11 mouse cellular contexts compared by ENCODE assay signal in the genomic region with DNA sequence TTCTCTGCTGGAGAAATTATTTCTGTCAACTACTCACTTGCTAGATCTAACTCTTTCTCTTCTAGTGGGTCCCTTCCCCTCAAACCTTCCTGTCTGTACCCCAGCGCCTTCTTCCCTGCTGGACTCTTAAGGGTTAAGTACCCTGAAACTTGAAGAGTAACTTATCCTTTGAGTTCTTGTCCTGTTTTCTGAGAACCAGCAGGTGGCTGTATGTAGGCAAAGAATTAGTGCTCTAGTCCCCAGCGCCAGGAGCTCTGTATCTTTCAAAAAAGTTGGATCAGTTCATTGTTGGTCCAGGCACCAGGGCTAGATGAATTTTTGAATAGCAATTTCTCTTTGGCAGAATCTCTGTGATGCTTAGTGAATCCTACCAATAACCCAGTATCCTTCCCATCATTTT. TPM values are rescaled to one million over a fixed set of nuclear protein-coding genes. Genes with fewer than 3 reads are reported as not detected.
DNase-seq lines count a peak whose midpoint lies in the region; ATAC-seq and TF ChIP-seq lines count a peak whose summit lies in the region.
"Had no signal": no experiment of that assay in that cellular context is flagged by ENCODE, and none has a peak within 500 bp of the region (broad histone marks: within the 10 kb centered on the region; RNA-seq: fewer than 3 reads in every experiment).

No protein-coding gene starts in this region.

- no peaks in the 10 kb centered on the region for H3K27me3 ChIP-seq in hindbrain, embryonic 14.5 days (ENCODE audit: control insufficient read depth, insufficient read depth, low read length)
- no peaks in the 10 kb centered on the region for H3K27me3 ChIP-seq in hindbrain, postnatal 0 days (ENCODE audit: insufficient read depth, low read length)
- H3K27me3 ChIP-seq in lung, embryonic 15.5 days, result no peaks in the 10 kb centered on the region
- no peaks in the 10 kb centered on the region for H3K27me3 ChIP-seq in intestine, embryonic 16.5 days (replicated peaks; ENCODE audit: control insufficient read depth, insufficient read depth, low read length)
- no peaks in the 10 kb centered on the region for H3K27me3 ChIP-seq in neural tube, embryonic 15.5 days (replicated peaks)

- H3K27ac ChIP-seq in hindbrain, embryonic 14.5 days, result no peak overlapping the region
- no peak overlapping the region for H3K27ac ChIP-seq in hindbrain, postnatal 0 days
- H3K27ac ChIP-seq in lung, embryonic 15.5 days, result peak overlapping the region; percentile 63
- H3K27ac ChIP-seq in intestine, embryonic 16.5 days (ENCODE audit: low read length), result no peak overlapping the region
- no peak overlapping the region for H3K27ac ChIP-seq in neural tube, embryonic 15.5 days (replicated peaks)

- no peak for TF ChIP-seq CTCF in hindbrain, postnatal 0 days (IDR thresholded peaks at IDR 0.05; ENCODE audit: low read depth)

- H3K9me3 ChIP-seq in hindbrain, embryonic 14.5 days (ENCODE audit: control insufficient read depth, low read length), result no peaks in the 10 kb centered on the region
- H3K9me3 ChIP-seq in hindbrain, postnatal 0 days (ENCODE audit: low read length), result no peaks in the 10 kb centered on the region
- no peaks in the 10 kb centered on the region for H3K9me3 ChIP-seq in lung, embryonic 15.5 days
- H3K9me3 ChIP-seq in intestine, embryonic 16.5 days (ENCODE audit: control insufficient read depth, low read length), result no peaks in the 10 kb centered on the region
- H3K9me3 ChIP-seq in neural tube, embryonic 15.5 days (replicated peaks), result no peaks in the 10 kb centered on the region

- 31% methylated on average over 2 of the region's 2 CpGs for WGBS in hindbrain, embryonic 14.5 days
- 48% methylated on average over 2 of the region's 2 CpGs for WGBS in hindbrain, postnatal 0 days
- 25% methylated on average over 2 of the region's 2 CpGs for WGBS in lung, embryonic 15.5 days
- WGBS in intestine, embryonic 16.5 days, result 32% methylated on average over 2 of the region's 2 CpGs
- WGBS in neural tube, embryonic 15.5 days, result 43% methylated on average over 2 of the region's 2 CpGs

- peak overlapping the region; percentile 11; the same call in 1 of the 2 replicates for H3K4me3 ChIP-seq in hindbrain, embryonic 14.5 days (replicated peaks; ENCODE audit: low read length)
- H3K4me3 ChIP-seq in hindbrain, postnatal 0 days (ENCODE audit: low read length), result no peak overlapping the region
- H3K4me3 ChIP-seq in lung, embryonic 15.5 days, result peak overlapping the region; percentile 38
- H3K4me3 ChIP-seq in intestine, embryonic 16.5 days (ENCODE audit: low read length), result peak overlapping the region; percentile 24
- H3K4me3 ChIP-seq in neural tube, embryonic 15.5 days (replicated peaks), result 0 out of 2 replicates have a peak overlapping the region, but pooled peaks have one; percentile 6

- no peaks in the 10 kb centered on the region for H3K36me3 ChIP-seq in hindbrain, embryonic 14.5 days (replicated peaks; ENCODE audit: control insufficient read depth, insufficient read depth)
- no peaks in the 10 kb centered on the region for H3K36me3 ChIP-seq in hindbrain, postnatal 0 days (ENCODE audit: insufficient read depth, low read length)
- no peaks in the 10 kb centered on the region for H3K36me3 ChIP-seq in lung, embryonic 15.5 days
- H3K36me3 ChIP-seq in intestine, embryonic 16.5 days (ENCODE audit: control insufficient read depth, insufficient read depth, low read length), result no peaks in the 10 kb centered on the region
- no peaks in the 10 kb centered on the region for H3K36me3 ChIP-seq in neural tube, embryonic 15.5 days

- H3K4me2 ChIP-seq in hindbrain, embryonic 14.5 days (replicated peaks), result no peak overlapping the region
- H3K4me2 ChIP-seq in hindbrain, postnatal 0 days (ENCODE audit: low read depth, low read length), result no peak overlapping the region
- H3K4me2 ChIP-seq in lung, embryonic 15.5 days, result no peak overlapping the region
- no peak overlapping the region for H3K4me2 ChIP-seq in intestine, embryonic 16.5 days (ENCODE audit: low read depth, low read length)
- H3K4me2 ChIP-seq in neural tube, embryonic 15.5 days, result no peak overlapping the region

- no peak for ATAC-seq in hindbrain, embryonic 14.5 days (ENCODE audit: low FRiP score)
- ATAC-seq in hindbrain, postnatal 0 days, result no peak
- ATAC-seq in lung, embryonic 15.5 days (ENCODE audit: borderline replicate concordance, extremely low read depth, low FRiP score, low TSS enrichment), result no peak
- no peak for ATAC-seq in intestine, embryonic 16.5 days
- no peak for ATAC-seq in neural tube, embryonic 15.5 days (ENCODE audit: low FRiP score)
- ATAC-seq: inflammation-experienced regulatory T-cells, adult 6 months had no signal

- DNase-seq in hindbrain, embryonic 14.5 days (ENCODE audit: low spot score), result no peak
- no peak for DNase-seq in hindbrain, postnatal 0 days (ENCODE audit: low spot score)
- no peak for DNase-seq in lung, postnatal 25 days (ENCODE audit: low spot score)
- no peak for DNase-seq in thymus, postnatal 36 days
- DNase-seq: cerebellum, adult 9-10 months; thymus, postnatal 14 days had no signal

- H3K9ac ChIP-seq in hindbrain, embryonic 14.5 days, result no peak overlapping the region
- H3K9ac ChIP-seq in hindbrain, postnatal 0 days (replicated peaks; ENCODE audit: low read length), result no peak overlapping the region
- peak overlapping the region; percentile 27; the same call in 1 of the 2 replicates for H3K9ac ChIP-seq in lung, embryonic 15.5 days
- 0 out of 2 replicates have a peak overlapping the region, but pooled peaks have one; percentile 18 for H3K9ac ChIP-seq in intestine, embryonic 16.5 days (ENCODE audit: low read depth, low read length)
- H3K9ac ChIP-seq in neural tube, embryonic 15.5 days (replicated peaks), result no peak overlapping the region

- no peaks in the 10 kb centered on the region for H3K4me1 ChIP-seq in hindbrain, embryonic 14.5 days (replicated peaks; ENCODE audit: control insufficient read depth, insufficient read depth, low read length)
- H3K4me1 ChIP-seq in hindbrain, postnatal 0 days (ENCODE audit: insufficient read depth, low read length), result no peaks in the 10 kb centered on the region
- H3K4me1 ChIP-seq in lung, embryonic 15.5 days, result no peaks in the 10 kb centered on the region
- H3K4me1 ChIP-seq in intestine, embryonic 16.5 days (ENCODE audit: control insufficient read depth, insufficient read depth, low read length), result 0 out of 2 replicates have a peak, but pooled peaks cover 5% of the 10 kb centered on the region
- H3K4me1 ChIP-seq in neural tube, embryonic 15.5 days, result no peaks in the 10 kb centered on the region

RNA-seq across cellular contexts. Expression of gene Aplnr, which starts 2.1 kb away (rescaled TPM):
- polyA plus RNA-seq in hindbrain, embryonic 14.5 days (2014; fragmentation: Nextera tagmentation; extraction: Ambion mirVana), result 29.2 and 35.2 TPM in 2 replicates
- total RNA-seq in hindbrain, postnatal 0 days (2014; rRNA removed), result 22.2 and 24.2 TPM in 2 replicates
- polyA plus RNA-seq in hindbrain, postnatal 0 days (2015; fragmentation: Nextera tagmentation; extraction: Ambion mirVana), result 21.0 and 22.1 TPM in 2 replicates
- 181 and 184 TPM in 2 replicates for polyA plus RNA-seq in lung, embryonic 15.5 days (2015; fragmentation: Nextera tagmentation; extraction: Ambion mirVana)
- 61.8 and 62.0 TPM in 2 replicates for polyA plus RNA-seq in intestine, embryonic 16.5 days (2015; fragmentation: Nextera tagmentation; extraction: Ambion mirVana)
- polyA plus RNA-seq in neural tube, embryonic 15.5 days (2015; fragmentation: Nextera tagmentation; extraction: Ambion mirVana), result 29.8 and 45.8 TPM in 2 replicates
- total RNA-seq: megakaryocyte-erythroid progenitor cell, adult 5-6 weeks had no signal
- polyA plus RNA-seq: inflammation-experienced regulatory T-cells, adult 6 months had no signal

RNA-seq across cellular contexts. Expression of gene Lrrc55, which starts 58.9 kb away (rescaled TPM):
- polyA plus RNA-seq in hindbrain, embryonic 14.5 days (2014; fragmentation: Nextera tagmentation; extraction: Ambion mirVana), result 9.7 and 13.0 TPM in 2 replicates
- 27.3 and 33.7 TPM in 2 replicates for total RNA-seq in hindbrain, postnatal 0 days (2014; rRNA removed)
- polyA plus RNA-seq in hindbrain, postnatal 0 days (2015; fragmentation: Nextera tagmentation; extraction: Ambion mirVana), result 9.0 and 9.7 TPM in 2 replicates
- polyA plus RNA-seq in lung, embryonic 15.5 days (2015; fragmentation: Nextera tagmentation; extraction: Ambion mirVana), result 0.29 and 0.35 TPM in 2 replicates
- 3.4 and 4.0 TPM in 2 replicates for polyA plus RNA-seq in intestine, embryonic 16.5 days (2015; fragmentation: Nextera tagmentation; extraction: Ambion mirVana)
- 9.5 and 9.6 TPM in 2 replicates for polyA plus RNA-seq in neural tube, embryonic 15.5 days (2015; fragmentation: Nextera tagmentation; extraction: Ambion mirVana)
- total RNA-seq: megakaryocyte-erythroid progenitor cell, adult 5-6 weeks had no signal
- polyA plus RNA-seq: inflammation-experienced regulatory T-cells, adult 6 months had no signal

Comparison
In these comparisons a context has a peak if more than half of its experiments do, and no peak if none do; other contexts are left out.
1. H3K9ac ChIP-seq: peak in lung, embryonic 15.5 days (single experiment) and intestine, embryonic 16.5 days (single experiment); none in hindbrain, embryonic 14.5 days (single experiment), hindbrain, postnatal 0 days (single experiment) and neural tube, embryonic 15.5 days (single experiment).